Mouse (Mus musculus): ENCODE results near the gene Tgfbr3l. TPM values are rescaled to one million over a fixed set of nuclear protein-coding genes. Genes with fewer than 3 reads are reported as not detected.
A peak's percentile ranks its signal among the peaks of the same experiment; 100 is the strongest.

Tgfbr3l gene
- polyA plus RNA-seq, 1 experiment: 33.6 TPM

DNA sequence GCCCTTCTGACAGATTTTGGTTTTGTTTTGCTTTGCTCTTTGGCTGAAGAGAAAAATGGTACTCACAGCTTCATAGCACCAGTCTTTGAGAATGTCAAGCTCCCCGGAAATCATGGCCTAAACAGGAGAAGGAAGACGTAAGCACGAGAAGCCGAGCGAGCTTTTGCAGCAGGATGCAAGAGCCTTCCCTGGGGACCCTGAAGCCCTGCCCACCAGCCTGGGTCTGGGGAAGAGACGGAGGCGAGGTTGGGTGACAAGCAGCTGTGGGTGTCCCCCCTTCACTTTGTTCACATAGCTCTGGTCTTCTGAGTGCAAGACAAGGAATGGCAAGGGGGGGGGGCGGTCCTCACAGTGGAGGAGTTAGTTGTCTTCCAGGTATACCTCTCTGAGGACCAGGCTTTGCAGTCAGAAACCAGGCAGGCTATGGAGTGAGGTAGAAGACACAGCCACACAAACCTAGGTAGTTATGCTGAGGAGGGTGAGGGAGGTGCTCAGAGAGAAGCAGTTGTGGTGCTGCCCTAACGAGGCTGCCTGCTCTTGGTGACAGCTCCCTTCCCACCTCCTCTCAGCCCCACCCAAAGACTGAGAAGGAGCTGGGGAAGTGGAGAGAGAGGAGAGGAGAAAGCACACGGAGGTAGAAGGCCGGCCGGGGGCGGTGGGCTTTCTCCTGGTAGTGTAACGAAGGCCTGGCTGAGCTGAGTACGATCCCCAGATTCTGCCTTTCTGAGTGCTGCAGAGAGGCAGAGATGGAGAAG, 17.3 kb downstream of the Tgfbr3l start:
- no peak for DNase-seq (ENCODE audit: low spot score)

DNA sequence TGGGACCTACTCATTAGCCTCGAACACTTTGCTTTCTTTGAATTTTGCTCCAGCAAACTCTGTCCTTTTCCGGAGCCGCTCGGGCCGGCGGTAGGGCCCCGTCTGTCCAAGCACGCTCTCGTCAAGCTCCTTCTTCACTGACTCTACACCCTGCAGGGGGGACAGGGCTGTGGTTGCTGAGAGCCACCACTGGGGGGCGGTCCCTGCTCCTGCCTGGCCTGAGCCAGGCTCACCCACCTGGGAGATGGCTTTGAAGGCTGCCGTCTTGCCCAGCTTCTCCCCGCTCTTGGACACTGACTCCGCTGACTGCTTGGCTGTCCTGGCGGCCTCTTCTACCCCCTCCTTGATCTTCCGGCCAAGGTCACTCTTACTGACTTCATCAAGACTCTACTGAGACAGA, 19.6 kb downstream of the Tgfbr3l start:
- no peak for DNase-seq (ENCODE audit: low spot score)

DNA sequence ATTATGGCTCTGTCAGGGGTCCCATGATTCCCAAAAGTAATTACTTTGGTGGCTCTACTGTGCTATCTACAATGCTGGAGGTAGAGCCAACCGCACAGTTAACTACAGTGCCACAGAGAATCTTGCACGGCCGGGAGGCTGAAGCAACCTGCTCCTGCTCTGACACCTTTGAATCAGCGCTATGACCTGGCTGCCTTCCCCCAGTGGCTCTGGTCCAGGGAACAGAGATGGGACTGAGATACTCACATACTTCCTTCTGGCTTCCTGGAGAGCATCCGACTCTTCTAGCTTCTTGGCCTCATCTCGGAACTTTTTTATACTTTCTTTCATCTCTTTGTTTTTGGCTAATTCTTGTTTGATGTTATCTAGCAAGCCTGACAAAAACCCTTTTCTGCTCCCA, 21.6 kb downstream of the Tgfbr3l start:
- DNase-seq (ENCODE audit: low spot score): no peak

DNA sequence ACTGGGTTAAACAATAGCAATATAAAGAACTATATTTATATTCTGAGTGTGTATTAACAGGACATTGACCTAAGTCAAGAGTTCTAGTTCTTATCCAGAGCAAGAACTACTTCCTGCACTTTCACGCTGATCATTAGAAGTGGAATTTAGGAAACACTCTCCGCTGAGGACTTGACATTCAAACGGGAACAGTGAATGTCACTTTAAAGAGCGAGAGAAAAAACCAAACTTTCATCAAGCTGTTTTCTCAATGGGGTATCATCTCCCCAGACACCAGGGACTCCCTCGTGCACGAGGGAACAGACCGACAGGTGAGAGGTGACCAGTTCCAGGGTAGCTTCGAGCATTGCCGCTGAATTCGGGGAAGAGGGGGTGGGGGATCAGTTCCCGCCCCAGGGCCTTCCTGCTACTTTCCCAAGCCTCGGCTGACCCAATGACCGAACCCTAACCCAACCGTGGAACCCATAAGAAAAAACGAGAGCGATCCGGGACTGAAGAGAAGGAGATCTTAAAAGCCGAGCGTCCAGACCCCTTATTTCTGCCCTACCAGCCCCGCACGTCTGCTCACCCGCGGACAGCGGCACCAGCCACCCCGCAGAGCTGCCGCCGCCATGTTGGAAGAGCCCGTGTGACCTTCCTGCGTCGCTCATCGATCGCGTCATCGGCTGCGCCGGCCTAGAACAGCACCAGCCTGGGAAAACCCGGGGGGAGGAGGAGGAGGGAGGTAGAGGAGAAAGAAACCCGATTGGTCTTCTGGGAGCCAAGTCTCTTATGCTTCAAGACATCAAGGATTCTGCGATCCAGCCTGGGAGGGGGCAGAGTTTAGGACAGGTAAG, 27.5 kb downstream of the Tgfbr3l start, which contains the start of gene Timm44:
Timm44 (minus strand) TSS at position 639 of the 836 bp plus-strand sequence.
- peak; percentile 86 for DNase-seq (ENCODE audit: low spot score)

DNA sequence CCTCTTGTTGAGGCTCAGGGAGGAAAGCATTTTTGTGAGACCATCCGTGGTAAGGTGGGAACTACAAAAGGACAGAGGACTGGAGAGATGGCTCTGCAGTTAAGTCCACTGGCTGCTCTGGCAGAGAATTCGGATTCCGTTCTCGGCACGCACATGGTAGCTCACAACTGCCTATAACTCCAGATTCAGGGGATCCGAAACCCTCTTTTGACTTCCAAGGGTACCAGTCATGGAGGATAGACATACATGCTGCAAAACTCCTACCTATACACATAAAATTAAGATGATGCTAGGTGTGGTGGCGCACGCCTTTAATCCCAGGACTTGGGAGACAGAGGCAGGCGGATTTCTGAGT, 28.1 kb downstream of the Tgfbr3l start:
- DNase-seq (ENCODE audit: low spot score): no peak

- DNase-seq (ENCODE audit: low spot score): no peak
Measured at GRCm38 (mm10) chr8:4292738-4293137, 44.7 kb downstream of the Tgfbr3l start.

GRCm38 (mm10) chr8:4297822-4298221, 49.8 kb downstream of the Tgfbr3l start:
- DNase-seq (ENCODE audit: low spot score): no peak

Other genes starting within 250 kb of the Tgfbr3l start
- gene Cd209f, start 142.4 kb upstream of the Tgfbr3l start, polyA plus RNA-seq (2012; rRNA removed): 15.1 and 28.6 TPM in 2 replicates
- 6.7 and 13.7 TPM in 2 replicates for gene Cd209g, start 114.1 kb upstream of the Tgfbr3l start, polyA plus RNA-seq (2012; rRNA removed)
- gene Evi5l, start 81.6 kb upstream of the Tgfbr3l start, polyA plus RNA-seq (2012; rRNA removed): 13.7 and 19.1 TPM in 2 replicates
- 0.72 and 1.1 TPM in 2 replicates for gene Prr36, start 30.8 kb upstream of the Tgfbr3l start, polyA plus RNA-seq (2012; rRNA removed)
- 15.4 and 15.9 TPM in 2 replicates for gene Lrrc8e, start 21.4 kb upstream of the Tgfbr3l start, polyA plus RNA-seq (2012; rRNA removed)
- gene Map2k7, start 9.5 kb upstream of the Tgfbr3l start, polyA plus RNA-seq (2012; rRNA removed): 39.9 and 50.3 TPM in 2 replicates
- 4.3 and 5.9 TPM in 2 replicates for gene Gm49320, start 9.3 kb upstream of the Tgfbr3l start, polyA plus RNA-seq (2012; rRNA removed)
- gene Snapc2, start 4.9 kb downstream of the Tgfbr3l start, polyA plus RNA-seq (2012; rRNA removed): 50.9 and 56.7 TPM in 2 replicates
- gene Ctxn1, start 11.1 kb downstream of the Tgfbr3l start, polyA plus RNA-seq (2012; rRNA removed): 98.2 and 133 TPM in 2 replicates
- 66.5 and 76.2 TPM in 2 replicates for gene Timm44, start 27.7 kb downstream of the Tgfbr3l start, polyA plus RNA-seq (2012; rRNA removed)
- 6.6 and 8.2 TPM in 2 replicates for gene Ccl25, start 77.0 kb downstream of the Tgfbr3l start, polyA plus RNA-seq (2012; rRNA removed)
- gene Elavl1, start 77.2 kb downstream of the Tgfbr3l start, polyA plus RNA-seq (2012; rRNA removed): 61.6 and 65.9 TPM in 2 replicates
- 44.8 and 47.9 TPM in 2 replicates for gene Cers4, start 244.8 kb downstream of the Tgfbr3l start, polyA plus RNA-seq (2012; rRNA removed)

Data from urinary bladder, adult 2 months (tissue).